Mouse (Mus musculus) frontal cortex, postnatal 36 days (tissue): ENCODE results near the gene Rab5if.
"Not testable (repeated sequence)": the region's sequence is repeated elsewhere in the genome, so short reads cannot be mapped to it uniquely, and the experiment has no call there.

ENCODE experiments used
- DNase-seq, 2 experiments: peaks; one replicate each; pipeline ENCODE4 v3.0.0; 2022; ENCODE audit warnings: low spot score in 2 of 2

Gene Rab5if

DNA sequence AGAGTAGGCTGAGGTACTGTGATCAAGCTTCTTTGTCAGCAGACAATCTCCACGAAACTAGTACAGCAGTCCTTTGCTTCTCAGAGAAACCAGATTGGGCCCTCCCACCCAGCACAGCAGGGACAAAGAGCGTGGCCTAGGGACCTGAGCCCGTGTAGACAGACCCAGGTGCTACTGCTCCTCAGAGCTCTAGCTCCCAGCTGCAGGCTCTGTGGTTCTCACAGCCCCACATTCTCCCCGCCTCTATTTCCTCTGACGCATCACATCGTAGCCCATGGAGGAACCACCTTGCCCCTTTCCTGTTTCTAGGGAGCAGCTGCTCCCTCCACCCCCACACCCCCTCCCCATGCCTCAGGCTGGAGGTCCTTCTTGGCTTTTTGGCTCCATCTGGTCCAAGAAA lies 24.1 kb downstream of the Rab5if start, which contains the start of gene Sla2:
TSS of gene Sla2 (minus strand) at position 176 of the 400 bp plus-strand sequence.
- no peak for DNase-seq

DNA sequence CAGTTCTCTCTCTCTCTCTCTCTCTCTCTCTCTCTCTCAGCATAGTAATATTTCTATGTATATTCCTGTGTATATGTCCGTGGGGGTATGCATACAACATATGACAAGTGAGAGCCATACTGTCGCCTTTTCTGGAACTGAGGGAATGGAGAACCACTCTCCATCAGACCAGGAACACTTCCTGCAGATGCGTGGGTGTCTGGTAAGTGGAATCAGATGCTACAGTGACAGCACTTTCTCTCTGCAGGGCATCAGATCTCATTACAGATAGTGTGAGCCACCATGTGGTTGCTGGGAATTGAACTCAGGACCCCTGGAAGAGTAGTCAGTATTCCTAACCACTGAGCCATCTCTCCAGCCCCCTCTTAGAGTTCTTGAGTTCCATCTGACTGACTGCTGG lies 25.6 kb downstream of the Rab5if start:
- no peak for DNase-seq

DNA sequence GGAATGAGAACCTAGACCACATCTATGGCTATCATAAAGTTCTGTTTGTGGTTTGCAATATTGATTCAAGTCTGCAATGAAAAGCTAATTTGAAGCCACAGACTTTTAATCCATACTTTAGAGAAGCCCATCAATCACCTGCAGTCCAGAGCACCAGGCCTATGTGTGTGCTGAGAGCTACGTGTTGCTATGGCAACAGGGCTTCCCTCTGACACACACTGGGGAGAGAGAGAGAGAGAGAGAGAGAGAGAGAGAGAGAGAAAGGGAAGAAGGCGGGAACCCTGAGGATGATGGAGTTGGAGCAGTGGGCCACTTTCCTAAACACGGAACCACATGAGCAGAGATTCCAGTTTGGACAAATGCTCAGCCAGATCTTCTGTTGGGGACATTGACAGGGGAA lies 29.3 kb downstream of the Rab5if start:
- no peak for DNase-seq

DNA sequence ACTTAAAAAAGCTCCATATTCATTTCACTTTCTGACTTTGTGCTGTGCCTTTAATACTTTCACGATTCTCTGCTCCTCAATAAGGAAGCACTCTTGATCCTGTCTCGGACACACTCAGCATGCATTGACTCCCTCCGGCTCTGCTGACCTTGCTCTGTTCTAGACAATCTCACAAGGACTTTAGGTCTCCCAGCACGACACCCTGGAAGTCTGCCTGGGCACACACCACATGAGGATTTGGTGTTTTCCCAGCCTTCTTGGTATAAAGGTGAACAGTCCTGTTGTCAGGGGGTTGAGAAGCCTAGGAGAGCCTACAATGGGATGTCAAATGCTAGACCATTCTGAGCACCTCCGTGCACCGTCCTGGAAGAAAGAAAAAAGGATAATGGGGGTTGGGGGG lies 29.9 kb downstream of the Rab5if start:
- DNase-seq = no peak

DNA sequence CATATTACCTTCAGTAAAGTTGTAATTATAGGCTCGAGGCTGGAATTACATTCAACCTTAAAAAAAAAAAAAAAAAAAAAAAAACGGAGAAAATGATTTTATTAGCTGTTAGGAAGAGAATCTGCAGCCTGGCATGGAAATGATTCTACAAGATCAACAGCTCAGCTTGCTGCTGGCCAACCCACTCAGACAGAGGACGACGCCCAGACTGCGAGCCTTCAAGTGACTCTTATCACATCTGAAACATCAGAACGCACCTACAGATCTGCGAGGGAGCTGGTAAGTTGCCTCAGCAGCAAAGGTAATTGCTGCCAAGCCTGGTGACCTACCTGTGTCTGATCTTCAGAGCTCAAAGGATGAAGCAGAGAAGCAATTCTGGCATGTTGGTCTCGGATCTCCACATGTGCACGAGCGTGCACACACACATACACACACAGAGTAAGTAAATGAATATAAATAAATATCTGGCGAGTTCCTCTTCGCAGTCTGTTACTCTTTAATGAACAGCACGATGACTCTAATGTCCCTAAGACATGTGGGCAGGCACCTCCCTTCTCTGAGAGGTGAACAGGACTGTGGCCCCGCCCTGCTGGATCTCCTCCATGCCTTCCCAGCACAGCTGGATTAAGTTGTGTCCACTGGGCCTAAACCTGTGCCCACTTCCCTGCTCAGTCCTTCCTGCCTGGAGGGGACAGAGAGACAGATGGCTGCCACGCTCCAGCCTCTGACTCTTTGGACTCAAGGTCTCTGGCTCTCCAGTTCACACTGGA lies 31.8 kb downstream of the Rab5if start:
- DNase-seq = no peak

DNA sequence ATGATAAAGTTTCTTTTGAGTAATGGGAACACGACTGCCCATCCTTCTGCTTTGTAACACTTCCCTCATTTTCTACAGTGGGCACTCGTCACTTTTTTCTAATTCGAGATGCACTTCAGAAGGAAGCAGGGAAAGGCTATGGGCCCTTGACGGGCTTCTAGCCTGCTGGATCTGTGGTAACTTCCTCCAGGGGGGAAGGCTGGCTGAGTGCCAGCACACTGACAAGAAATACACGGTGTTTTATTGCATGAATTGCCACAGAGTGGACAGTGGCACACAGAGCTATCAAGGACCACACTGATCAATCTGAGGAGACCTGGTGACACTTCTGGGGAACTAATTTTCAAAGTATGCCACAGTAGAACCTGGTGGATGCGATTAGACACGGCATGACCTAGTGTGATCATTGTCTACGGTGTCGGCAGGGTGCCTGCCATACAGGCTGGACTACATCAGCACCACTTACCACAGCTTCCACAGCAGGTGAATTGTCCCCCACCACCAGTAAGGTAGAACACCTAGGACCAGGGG lies 33.5 kb downstream of the Rab5if start:
- DNase-seq = no peak

DNA sequence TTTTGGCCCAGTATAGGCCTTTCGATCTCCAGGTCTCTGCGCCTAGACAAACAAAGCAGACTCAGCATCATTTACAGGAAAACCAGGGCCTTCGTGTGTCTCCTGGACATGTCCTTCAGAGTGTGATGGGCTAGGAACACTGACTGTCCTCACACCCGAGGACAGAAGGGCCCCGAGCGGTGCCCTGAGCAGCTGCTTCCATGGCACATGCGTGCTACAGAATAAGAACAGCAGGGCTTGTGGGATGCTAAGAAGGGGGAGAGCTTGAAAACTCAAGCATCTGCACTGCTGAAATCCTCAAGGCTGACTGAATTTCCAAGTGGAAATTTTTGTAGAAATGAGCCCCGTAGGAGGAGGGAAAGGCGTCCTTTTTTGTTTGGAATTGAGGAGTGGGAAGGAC lies 34.1 kb downstream of the Rab5if start:
- DNase-seq = peak; percentile 51 to 73

DNA sequence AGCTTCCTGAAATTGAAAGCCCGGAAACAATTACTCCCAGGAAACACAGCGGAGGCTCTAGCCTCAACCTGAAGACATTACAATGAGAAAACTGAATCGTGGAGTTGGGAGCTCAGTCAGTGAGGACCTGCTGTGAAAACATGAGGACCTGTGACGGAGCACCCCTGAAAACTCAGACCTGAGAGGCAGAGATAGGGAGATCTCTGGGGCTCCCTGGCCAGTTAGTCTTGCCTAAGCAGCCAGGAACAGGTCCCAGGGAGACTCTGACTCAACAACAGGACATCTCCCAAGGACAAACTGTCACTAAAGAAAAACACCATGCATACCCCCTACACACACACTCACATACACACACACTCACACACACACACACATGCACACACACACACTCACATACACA lies 35.4 kb downstream of the Rab5if start:
- no peak for DNase-seq

DNA sequence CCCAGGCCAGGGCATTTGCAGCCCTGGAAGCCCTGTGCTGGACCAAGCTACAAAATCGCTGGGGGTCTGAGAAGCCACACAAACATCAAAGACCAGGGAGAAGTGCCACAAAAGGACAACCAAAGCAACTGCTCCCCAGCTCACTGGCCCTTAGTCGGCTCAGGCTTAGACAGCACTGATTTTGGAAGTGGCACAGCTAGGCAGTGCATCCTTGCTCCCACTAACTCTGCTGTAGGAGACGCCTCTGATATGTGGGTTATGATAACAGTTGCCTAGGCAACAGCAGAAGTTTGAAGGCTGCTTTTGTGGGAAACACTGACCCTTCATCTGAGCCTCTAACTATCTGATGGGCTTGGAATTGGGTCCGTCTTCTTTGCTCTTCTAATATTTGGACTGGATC lies 36.3 kb downstream of the Rab5if start:
- DNase-seq = peak in 1 of 2 experiments; percentile 26

DNA sequence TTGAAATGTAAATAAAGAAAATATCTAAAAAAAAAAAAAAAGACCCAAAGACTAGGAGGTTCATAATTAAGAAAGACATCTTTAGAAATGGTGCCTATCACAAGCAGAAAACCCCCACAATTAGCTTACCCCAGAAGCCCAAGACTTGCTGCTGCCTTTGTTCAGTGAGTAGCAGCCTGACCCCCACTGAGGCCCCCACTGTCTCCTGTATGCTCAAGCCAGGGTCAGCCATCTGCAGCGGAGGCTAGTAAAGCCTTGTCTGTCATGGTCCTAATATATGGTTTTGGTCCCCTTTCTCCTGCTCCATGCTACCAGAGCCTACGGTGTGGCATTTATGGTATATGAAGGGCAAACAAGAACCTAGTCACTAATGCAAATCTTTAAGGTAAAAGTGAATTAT lies 38.4 kb downstream of the Rab5if start:
- no peak for DNase-seq

DNA sequence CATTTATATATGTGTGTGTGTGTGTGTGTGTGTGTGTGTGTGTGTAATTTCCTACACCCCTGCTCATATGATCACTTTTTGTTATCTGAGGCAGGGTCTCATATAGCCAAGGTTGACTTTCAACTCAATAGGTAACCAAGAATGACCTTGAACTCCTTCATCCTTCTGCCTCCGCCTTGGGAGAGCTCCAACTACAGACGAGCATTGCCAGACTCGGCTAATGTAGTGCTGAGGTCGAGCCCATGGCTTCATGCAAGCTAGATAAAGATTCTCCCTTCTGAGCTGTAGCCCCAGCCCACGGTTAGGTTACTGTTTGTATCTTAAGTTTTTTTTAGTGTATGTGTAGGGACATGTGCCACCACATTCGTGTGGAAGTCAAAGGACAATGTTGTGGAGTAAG lies 39.0 kb downstream of the Rab5if start:
- DNase-seq = no peak

DNA sequence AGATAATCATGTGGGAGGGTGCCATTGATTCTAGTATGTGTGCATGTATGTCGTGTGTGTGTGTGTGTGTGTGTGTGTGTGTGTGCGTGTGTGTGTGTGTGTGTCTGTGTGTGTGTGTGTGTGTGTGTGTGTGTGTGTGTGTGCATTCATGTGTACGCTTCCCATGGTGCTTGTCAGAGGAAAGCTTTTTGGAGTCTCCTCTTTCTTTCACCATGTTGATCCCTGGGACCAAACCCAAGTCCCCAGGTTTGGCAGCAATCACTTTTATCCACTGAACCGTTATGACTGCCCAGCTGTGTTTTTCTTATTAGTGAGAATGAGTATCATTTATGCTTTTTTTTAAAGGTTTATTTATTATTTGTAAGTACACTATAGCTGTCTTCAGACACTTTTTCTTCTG lies 39.5 kb downstream of the Rab5if start:
- DNase-seq = not testable (repeated sequence)

DNA sequence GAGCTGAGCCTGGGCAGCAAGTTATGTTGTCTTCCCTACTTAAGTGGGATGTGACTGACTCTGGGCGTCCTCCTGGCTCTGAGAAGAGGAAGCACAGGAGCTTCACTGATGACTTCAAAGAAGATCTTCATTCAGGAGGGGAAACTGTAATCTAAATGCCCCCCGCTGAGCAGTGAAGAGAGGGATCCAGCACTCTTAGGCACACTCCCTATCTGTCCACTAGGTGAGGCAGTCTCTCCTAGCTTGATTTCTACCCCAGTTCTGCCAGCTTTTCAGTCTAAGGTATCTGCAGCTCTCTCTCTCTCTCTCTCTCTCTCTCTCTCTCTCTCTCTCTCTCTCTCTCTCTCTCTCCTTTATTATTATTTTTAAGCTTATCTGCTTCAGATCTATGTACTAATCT lies 40.4 kb downstream of the Rab5if start:
- no peak for DNase-seq

DNA sequence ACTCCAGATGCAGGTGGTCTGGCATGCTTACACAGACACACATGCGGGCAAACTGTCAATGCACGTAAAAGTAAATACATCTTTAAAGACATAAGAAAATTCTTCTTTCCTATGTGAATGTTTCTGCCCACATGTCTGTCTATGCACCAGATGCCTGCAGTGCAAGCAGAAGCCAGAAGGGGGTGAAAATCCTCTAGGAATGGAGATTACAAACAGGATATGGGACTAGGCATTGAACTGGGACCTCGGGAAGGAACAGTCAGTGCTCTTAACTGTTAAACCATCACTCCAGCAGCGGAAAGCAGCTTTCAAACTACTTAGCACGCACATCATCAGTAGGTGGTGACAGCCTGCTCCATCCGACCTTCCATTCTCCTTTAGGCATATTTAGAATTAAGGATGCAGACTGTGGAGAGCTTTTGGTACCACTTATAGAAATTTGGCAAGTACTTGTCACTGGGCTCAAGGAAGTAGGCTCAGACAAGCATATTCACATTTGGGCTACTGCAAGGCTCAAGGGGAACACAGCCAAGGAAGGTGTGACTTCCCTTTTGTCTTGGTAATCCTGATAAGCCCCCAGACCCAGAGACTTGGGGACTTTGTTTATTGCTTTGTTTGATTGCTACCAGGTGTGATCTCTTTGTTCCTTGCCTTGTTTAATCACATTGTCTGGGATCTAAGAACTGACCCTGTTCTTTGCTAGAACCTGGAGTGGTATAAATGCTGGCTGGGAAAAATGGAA lies 42.2 kb downstream of the Rab5if start:
- DNase-seq = peak; percentile 70 to 90

DNA sequence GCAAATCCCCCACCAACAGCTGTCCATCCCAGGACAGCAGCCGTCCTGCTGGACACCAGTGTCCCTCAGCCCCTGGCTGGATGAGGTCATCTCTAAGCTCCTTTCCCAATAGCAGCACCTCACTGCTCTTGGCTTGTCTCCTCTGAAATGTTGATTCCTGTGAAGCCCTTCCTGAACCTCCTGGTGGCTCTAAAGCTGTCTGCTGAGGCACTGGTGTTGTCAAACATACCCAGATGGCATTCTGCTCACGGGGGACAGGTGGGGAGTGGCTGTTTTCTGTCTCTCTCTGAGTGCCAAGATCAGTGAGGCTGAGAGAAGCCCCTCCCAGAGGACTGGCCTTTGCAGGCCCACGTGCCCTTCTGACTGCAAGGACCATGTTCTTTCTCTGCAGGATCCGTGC lies 43.0 kb downstream of the Rab5if start:
- DNase-seq = not testable (repeated sequence)

DNA sequence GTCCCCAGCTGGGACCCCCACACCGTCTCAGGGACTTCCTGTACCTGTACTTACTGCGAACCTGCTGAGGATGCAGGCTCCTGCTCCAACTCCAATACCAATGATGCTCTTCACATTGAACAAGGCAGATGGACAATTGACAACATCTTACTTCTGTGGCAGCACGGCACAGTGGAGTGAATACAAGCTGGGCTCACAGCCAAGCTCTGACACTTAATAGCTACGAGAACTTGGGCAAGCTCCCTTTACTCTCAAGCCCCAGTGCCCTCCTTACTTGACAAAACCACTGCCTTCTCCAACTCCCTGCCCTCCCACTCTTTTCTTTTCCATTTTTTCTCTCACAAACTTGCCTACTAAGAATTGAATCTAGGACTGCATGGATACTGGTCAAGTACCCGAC lies 50.3 kb downstream of the Rab5if start:
- no peak for DNase-seq

DNA sequence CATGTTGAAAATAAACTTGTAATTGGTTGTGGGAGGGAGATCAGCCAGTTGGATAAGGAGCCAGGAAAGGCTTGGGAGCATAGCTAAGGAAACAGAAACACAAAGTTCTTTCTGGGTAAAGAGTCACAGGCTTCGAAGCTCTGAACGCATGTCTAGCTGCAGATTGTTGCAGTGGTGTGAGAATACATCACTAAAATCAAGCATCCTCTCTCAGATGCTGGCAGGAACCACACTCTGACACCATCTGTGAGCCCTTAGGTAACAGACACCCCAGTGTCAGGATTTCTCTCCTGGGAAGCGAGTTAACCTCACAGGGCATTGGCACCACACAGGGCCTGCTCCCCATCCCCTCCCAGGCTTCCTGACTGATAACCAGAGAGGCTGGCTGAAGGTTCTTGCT lies 52.6 kb downstream of the Rab5if start:
- DNase-seq = no peak

DNA sequence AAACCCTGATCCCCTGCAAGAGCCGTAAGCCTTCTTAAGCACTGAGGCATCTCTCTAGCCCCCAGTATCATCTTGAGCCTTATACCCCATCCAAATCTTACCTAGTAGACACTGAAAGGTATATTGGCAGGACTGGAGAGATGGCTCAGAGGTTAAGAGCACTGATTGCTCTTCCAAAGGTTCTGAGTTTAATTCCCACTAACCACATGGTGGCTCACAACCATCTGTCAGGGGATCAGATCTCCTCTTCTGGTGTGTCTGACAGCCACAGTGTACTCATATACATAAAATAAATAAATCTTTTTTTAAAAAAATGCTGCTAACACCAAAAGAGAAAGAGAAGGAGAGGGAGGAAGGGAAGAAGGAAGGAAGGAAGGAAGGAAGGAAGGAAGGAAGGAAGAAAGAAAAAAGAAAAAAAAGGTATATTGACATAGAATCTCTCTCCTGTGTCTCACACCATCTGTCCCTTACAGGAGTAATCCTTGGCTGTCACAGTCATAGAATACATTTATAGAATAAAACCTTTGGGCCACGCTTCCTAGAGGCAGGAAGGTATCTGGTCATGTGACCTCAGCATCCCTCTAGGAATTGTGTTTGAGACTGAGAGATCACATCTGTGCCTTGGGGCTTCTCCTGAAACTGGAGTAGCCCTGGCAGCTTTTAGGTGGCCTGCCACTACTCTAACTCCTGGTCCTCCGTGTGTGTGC lies 53.6 kb downstream of the Rab5if start:
- DNase-seq = no peak

DNA sequence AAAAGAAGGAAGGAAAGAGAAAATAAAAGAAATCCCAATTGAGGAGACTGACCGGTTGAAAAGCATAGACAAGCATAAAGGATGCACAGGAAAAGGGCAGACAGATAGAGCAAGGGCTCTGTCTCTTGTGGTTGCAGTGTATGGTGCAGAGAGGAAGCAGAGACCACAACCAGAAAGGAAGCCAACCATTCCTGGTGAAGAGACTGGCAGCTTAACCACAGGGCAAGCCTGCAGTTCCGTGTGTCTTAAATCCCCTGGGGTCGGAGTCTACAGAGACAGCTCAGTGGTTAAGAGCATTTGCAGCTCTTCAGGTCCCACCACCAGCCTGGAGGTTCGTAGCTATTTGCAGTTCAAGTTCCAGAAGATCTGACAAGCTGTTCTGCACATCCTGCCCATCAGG lies 55.6 kb downstream of the Rab5if start:
- DNase-seq = no peak

DNA sequence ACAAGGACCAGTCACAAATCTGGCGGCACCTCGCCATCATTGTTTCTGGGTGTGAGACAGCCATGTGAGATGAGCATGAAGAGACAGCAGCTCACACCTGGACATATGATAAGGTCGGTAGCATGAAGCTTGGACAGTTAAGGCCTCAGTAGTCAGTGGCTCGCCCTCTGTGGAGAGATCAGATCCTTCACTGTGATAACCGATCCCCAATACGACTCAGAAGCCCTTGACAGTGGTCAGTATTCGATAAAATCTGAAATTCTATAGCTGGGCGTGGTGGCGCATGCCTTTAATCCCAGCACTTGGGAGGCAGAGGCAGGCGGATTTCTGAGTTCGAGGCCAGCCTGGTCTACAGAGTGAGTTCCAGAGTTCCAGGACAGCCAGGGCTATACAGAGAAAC lies 56.3 kb downstream of the Rab5if start:
- not testable (repeated sequence) for DNase-seq

DNA sequence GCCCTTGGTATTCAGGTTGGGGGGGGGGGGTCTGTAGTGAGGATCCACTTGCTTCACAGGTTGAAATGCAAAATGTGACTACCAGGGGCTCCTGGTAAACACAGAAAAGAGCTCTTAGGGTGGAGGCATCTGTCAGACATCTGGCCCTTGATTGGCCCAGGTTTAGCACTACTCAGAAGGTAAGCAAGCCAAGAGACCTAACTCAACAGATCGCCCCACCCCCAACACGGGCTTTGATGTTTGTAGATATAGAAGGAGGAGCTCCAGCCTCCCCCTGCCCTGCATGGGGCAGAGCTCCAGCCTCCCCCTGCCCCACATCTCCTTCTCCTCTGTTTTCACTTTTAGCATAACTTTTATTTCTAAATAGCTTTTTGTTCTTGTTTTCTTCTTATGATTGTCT lies 56.9 kb downstream of the Rab5if start:
- no peak for DNase-seq

DNA sequence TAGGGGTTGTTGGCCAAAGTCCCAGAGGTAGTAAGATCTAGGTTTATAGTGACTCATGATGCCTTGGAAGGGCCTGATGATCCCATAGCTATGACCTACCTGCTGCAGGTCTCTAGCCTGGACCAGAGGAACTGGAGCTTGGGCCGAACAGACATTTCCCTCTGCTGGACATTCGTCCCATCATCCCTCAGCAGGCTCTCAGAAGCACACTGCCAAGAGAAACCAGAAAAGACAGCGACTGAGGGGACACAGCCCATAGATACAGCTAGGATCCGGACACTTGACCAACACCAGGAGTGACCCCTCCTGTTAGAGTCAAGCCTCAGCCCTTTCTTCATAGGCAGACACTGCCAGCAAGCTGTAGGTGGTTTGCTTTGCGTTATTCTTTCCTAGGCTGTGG lies 60.1 kb downstream of the Rab5if start:
- DNase-seq = no peak
